Mouse (Mus musculus): Measurements from ENCODE around the gene Zc3h14. TPM values are rescaled to one million over a fixed set of nuclear protein-coding genes. Genes with fewer than 3 reads are reported as not detected.
A peak's percentile ranks its signal among the peaks of the same experiment; 100 is the strongest.

The Zc3h14 gene
- polyA plus RNA-seq, 1 experiment from 2014 or later, result 95.9 TPM

DNA sequence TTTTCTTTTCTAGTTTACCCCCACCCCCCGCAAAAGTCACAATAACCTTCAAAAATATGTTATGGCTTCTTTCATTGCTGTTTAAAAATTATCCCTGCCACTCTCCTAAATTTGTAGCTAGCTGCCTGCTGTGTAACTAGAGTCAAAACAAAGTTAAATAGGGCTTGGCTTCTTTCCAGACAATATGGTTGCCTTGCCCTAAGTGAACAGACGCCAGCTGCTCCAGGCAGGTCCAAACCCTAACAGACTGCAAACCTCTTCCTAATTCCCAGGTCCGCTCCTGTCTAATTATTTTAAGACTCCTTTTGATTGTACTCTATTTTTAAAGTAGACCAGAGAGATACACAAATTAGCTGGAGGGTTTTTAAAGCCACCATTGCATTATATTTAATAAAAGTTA lies 26.1 kb upstream of the Zc3h14 start:
- peak; percentile 58; the same call in 1 of the 2 replicates for ATAC-seq (replicated peaks; ENCODE audit: extremely low read depth, insufficient read depth, low FRiP score)
- H3K4me1 ChIP-seq (ENCODE audit: control insufficient read depth, insufficient read depth, low read length), result peaks cover 16% of the 10 kb centered on the region
- H3K4me2 ChIP-seq (ENCODE audit: low read depth, low read length), result no peak overlapping the region
- H3K36me3 ChIP-seq (ENCODE audit: control insufficient read depth, insufficient read depth), result no peaks in the 10 kb centered on the region
- no peak overlapping the region for H3K4me3 ChIP-seq (ENCODE audit: low read length)
- 0 out of 2 replicates have a peak overlapping the region, but pooled peaks have one; percentile 5 for H3K9ac ChIP-seq (ENCODE audit: low read length)
- H3K27ac ChIP-seq (ENCODE audit: low read length), result peak overlapping the region; percentile 64
- 37% methylated on average over 3 of the region's 3 CpGs for WGBS
- no peaks in the 10 kb centered on the region; the same call in 1 of the 2 replicates for H3K9me3 ChIP-seq (replicated peaks; ENCODE audit: control insufficient read depth, low read length)
- H3K27me3 ChIP-seq (ENCODE audit: control insufficient read depth, insufficient read depth, low read length), result no peaks in the 10 kb centered on the region

DNA sequence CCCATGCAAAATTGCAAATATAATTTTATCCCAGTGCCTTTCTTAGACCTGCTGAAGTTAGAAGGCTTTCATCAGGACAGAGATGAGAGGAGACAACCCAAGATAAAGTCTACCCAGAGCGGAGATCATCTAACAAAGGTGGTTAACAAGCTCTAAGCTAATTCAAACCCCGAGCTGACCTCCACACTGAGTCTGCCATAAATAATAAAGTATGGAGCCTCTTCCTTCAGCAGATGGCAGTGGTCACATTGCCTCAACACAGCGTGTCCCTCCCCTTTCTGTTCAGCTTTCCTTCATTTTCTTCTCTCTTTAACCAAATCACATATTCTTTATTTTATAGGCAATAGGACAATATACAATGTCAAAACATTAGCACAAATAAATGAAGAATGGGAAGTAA lies 25.7 kb upstream of the Zc3h14 start:
- no peak overlapping the region for H3K4me2 ChIP-seq (ENCODE audit: low read depth, low read length)
- 70% methylated on average over 3 of the region's 3 CpGs for WGBS
- peaks cover 15% of the 10 kb centered on the region for H3K4me1 ChIP-seq (ENCODE audit: control insufficient read depth, insufficient read depth, low read length)
- H3K9me3 ChIP-seq (replicated peaks; ENCODE audit: control insufficient read depth, low read length), result no peaks in the 10 kb centered on the region; the same call in 1 of the 2 replicates
- no peaks in the 10 kb centered on the region for H3K36me3 ChIP-seq (ENCODE audit: control insufficient read depth, insufficient read depth)
- no peaks in the 10 kb centered on the region for H3K27me3 ChIP-seq (ENCODE audit: control insufficient read depth, insufficient read depth, low read length)
- H3K9ac ChIP-seq (ENCODE audit: low read length), result 0 out of 2 replicates have a peak overlapping the region, but pooled peaks have one; percentile 5
- H3K27ac ChIP-seq (ENCODE audit: low read length), result peak overlapping the region; percentile 57
- no peak overlapping the region for H3K4me3 ChIP-seq (ENCODE audit: low read length)
- no peak for ATAC-seq (replicated peaks; ENCODE audit: extremely low read depth, insufficient read depth, low FRiP score)

DNA sequence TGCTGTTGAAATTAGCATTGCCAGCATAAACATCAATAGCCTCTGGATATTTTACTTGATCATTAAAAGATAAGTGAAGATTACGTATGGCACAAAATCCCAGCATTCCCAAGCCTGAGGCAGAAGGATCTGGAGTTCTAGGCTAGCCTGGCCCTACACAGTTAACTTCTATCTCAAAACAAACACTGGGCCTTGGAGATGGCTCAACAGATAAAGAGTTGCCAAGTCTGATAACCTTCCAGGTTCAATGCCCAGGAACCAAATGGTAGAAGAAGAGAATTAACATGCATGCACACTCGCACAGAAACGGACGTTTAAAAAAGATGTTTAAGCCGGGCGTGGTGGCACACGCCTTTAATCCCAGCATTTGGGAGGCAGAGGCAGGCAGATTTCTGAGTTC lies 22.5 kb upstream of the Zc3h14 start:
- Histone ChIP-seq H3K36me3 (ENCODE audit: control insufficient read depth, insufficient read depth) (no peaks in the 10 kb centered on the region), H3K9me3 (replicated peaks; ENCODE audit: control insufficient read depth, low read length) (no peaks in the 10 kb centered on the region; the same call in 1 of the 2 replicates)

DNA sequence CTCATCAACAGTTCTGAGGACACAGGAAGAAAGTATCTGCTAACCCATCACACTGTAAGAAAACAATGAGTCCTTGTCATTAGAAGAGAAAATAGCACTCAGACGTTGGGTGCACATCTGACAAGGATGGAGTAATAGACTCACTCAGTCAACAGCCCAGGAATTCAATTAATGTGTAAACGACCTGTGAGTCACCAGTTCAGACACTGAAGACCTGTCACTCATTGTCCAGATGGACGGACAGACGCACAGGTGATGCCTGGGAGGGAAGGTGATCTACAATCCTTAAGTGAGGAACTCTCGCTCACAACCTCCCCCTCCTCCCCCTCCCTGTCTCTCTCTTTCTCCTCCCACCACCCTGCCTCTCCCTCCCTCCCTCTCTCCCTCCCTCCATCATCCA lies 21.8 kb upstream of the Zc3h14 start:
- no peak for ATAC-seq (replicated peaks; ENCODE audit: extremely low read depth, insufficient read depth, low FRiP score)
- H3K4me3 ChIP-seq (ENCODE audit: low read length), result no peak overlapping the region
- no peak overlapping the region for H3K27ac ChIP-seq (ENCODE audit: low read length)
- H3K4me2 ChIP-seq (ENCODE audit: low read depth, low read length), result no peak overlapping the region
- H3K4me1 ChIP-seq (ENCODE audit: control insufficient read depth, insufficient read depth, low read length), result peaks cover 13% of the 10 kb centered on the region
- no peaks in the 10 kb centered on the region for H3K36me3 ChIP-seq (ENCODE audit: control insufficient read depth, insufficient read depth)
- no peaks in the 10 kb centered on the region; the same call in 1 of the 2 replicates for H3K9me3 ChIP-seq (replicated peaks; ENCODE audit: control insufficient read depth, low read length)
- H3K27me3 ChIP-seq (ENCODE audit: control insufficient read depth, insufficient read depth, low read length), result no peaks in the 10 kb centered on the region
- H3K9ac ChIP-seq (ENCODE audit: low read length), result no peak overlapping the region
- 65% methylated on average over 5 of the region's 5 CpGs for WGBS

More for the DNA sequence above, 22.5 kb upstream of the Zc3h14 start:
- Histone ChIP-seq H3K4me3 (ENCODE audit: low read length) (no peak overlapping the region), H3K4me1 (ENCODE audit: control insufficient read depth, insufficient read depth, low read length) (peaks cover 15% of the 10 kb centered on the region), H3K27me3 (ENCODE audit: control insufficient read depth, insufficient read depth, low read length) (no peaks in the 10 kb centered on the region), H3K9ac (ENCODE audit: low read length) (no peak overlapping the region), H3K4me2 (ENCODE audit: low read depth, low read length) (no peak overlapping the region), H3K27ac (ENCODE audit: low read length) (no peak overlapping the region)
- 93% methylated on average over 7 of the region's 7 CpGs for WGBS
- no peak for ATAC-seq (replicated peaks; ENCODE audit: extremely low read depth, insufficient read depth, low FRiP score)

DNA sequence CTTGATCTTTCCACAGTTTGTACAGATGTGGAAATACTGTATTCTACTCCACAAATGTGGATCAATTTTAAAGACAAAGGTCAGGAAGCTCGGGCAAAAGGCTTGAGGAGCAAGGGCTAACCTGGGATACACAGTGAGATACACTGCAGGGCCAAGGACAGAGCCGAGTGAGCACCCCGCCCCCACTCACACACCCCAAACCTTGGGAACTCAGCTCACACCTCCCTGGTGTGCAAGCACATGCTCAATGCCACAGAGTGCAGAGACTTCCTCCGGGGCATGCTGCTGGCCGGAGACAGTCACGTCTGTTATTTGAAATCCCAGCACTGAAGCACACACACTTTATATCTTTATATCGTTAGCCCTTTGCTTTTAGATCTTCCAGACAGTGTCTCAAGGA lies 20.7 kb upstream of the Zc3h14 start:
- Histone ChIP-seq H3K4me2 (ENCODE audit: low read depth, low read length) (no peak overlapping the region), H3K9ac (ENCODE audit: low read length) (no peak overlapping the region), H3K9me3 (replicated peaks; ENCODE audit: control insufficient read depth, low read length) (no peaks in the 10 kb centered on the region; the same call in 1 of the 2 replicates), H3K36me3 (ENCODE audit: control insufficient read depth, insufficient read depth) (peaks cover 1% of the 10 kb centered on the region; the same call in 1 of the 2 replicates), H3K27me3 (ENCODE audit: control insufficient read depth, insufficient read depth, low read length) (no peaks in the 10 kb centered on the region), H3K27ac (ENCODE audit: low read length) (no peak overlapping the region), H3K4me1 (ENCODE audit: control insufficient read depth, insufficient read depth, low read length) (peaks cover 4% of the 10 kb centered on the region), H3K4me3 (ENCODE audit: low read length) (no peak overlapping the region)
- 79% methylated on average over 7 of the region's 7 CpGs for WGBS
- no peak for ATAC-seq (replicated peaks; ENCODE audit: extremely low read depth, insufficient read depth, low FRiP score)

DNA sequence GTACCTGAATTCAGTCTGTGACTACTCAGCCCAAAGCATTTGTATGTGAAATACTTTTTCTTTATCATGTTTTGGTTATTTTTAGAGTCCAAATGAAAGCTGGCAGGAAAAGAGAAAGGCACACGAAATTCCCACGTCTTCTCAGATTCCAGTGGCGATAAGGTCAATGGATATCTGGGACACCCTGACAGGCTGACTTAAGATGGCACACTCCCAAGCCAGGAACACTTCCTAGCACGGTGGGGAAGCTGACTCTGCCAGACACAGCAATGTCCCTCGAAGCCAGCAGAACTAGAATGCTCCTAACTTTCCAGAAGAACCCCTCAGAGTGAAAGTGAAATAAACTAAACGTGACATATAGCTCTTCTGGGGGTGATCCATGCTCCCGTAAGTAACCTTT lies 19.6 kb upstream of the Zc3h14 start:
- H3K9ac ChIP-seq (ENCODE audit: low read length), result no peak overlapping the region
- H3K4me1 ChIP-seq (ENCODE audit: control insufficient read depth, insufficient read depth, low read length), result peaks cover 3% of the 10 kb centered on the region; the same call in 1 of the 2 replicates
- H3K27me3 ChIP-seq (ENCODE audit: control insufficient read depth, insufficient read depth, low read length), result no peaks in the 10 kb centered on the region
- H3K27ac ChIP-seq (ENCODE audit: low read length), result no peak overlapping the region
- no peak overlapping the region for H3K4me3 ChIP-seq (ENCODE audit: low read length)
- no peak overlapping the region for H3K4me2 ChIP-seq (ENCODE audit: low read depth, low read length)
- H3K9me3 ChIP-seq (replicated peaks; ENCODE audit: control insufficient read depth, low read length), result no peaks in the 10 kb centered on the region; the same call in 1 of the 2 replicates
- 48% methylated on average over 7 of the region's 7 CpGs for WGBS
- ATAC-seq (replicated peaks; ENCODE audit: extremely low read depth, insufficient read depth, low FRiP score), result no peak
- H3K36me3 ChIP-seq (ENCODE audit: control insufficient read depth, insufficient read depth), result peaks cover 3% of the 10 kb centered on the region; the same call in 1 of the 2 replicates

DNA sequence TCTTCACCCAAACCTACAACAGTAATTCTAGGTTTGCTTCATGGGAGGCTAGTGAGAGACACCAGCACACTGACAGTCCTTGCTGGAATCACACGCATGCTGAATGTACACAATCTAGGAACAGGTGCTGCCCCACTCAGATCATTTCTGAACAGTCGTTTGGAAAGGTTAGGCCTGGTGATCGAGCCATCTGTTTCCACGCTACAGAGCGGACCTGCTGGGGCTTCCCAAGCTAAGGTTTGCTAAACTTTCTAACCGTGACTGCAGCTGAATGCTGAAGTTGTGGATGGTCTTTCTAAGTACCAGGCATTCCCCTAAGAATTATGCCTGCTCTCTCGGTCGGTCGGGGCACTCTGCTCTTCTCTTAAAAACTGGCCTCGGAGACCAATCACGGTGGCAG lies 16.1 kb upstream of the Zc3h14 start:
- H3K36me3 ChIP-seq (ENCODE audit: control insufficient read depth, insufficient read depth), result peaks cover 3% of the 10 kb centered on the region; the same call in 1 of the 2 replicates
- ATAC-seq (replicated peaks; ENCODE audit: extremely low read depth, insufficient read depth, low FRiP score), result no peak
- H3K9ac ChIP-seq (ENCODE audit: low read length), result no peak overlapping the region
- H3K4me2 ChIP-seq (ENCODE audit: low read depth, low read length), result no peak overlapping the region
- no peaks in the 10 kb centered on the region for H3K9me3 ChIP-seq (replicated peaks; ENCODE audit: control insufficient read depth, low read length)
- H3K4me3 ChIP-seq (ENCODE audit: low read length), result no peak overlapping the region
- H3K27ac ChIP-seq (ENCODE audit: low read length), result no peak overlapping the region
- peaks cover 19% of the 10 kb centered on the region for H3K4me1 ChIP-seq (ENCODE audit: control insufficient read depth, insufficient read depth, low read length)
- WGBS, result 85% methylated on average over 11 of the region's 11 CpGs
- no peaks in the 10 kb centered on the region for H3K27me3 ChIP-seq (ENCODE audit: control insufficient read depth, insufficient read depth, low read length)

DNA sequence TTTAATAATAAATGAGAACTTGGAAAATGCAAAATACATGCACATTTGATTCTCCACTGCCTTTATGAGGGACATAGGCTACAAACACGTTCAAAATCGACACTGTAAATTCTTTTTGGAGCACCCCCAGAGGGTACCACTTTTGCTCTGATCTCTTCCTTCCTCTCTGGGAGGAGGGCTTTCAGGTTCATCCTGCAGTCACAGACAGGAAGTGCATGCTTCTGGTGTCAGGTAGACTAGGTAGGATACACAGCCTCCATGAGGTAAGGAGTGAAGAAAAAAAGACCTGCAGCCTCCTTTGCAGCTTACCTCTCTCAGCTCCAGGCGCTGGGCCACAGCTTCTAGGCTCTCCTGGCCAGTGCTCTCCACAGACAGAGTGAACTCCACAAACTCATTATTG lies 13.6 kb upstream of the Zc3h14 start:
- no peak for ATAC-seq (replicated peaks; ENCODE audit: extremely low read depth, insufficient read depth, low FRiP score)
- Histone ChIP-seq H3K9ac (ENCODE audit: low read length) (no peak overlapping the region), H3K27ac (ENCODE audit: low read length) (no peak overlapping the region), H3K4me2 (ENCODE audit: low read depth, low read length) (peak overlapping the region; percentile 79), H3K9me3 (replicated peaks; ENCODE audit: control insufficient read depth, low read length) (no peaks in the 10 kb centered on the region), H3K4me1 (ENCODE audit: control insufficient read depth, insufficient read depth, low read length) (peaks cover 22% of the 10 kb centered on the region), H3K4me3 (ENCODE audit: low read length) (peak overlapping the region; percentile 89), H3K27me3 (ENCODE audit: control insufficient read depth, insufficient read depth, low read length) (no peaks in the 10 kb centered on the region), H3K36me3 (ENCODE audit: control insufficient read depth, insufficient read depth) (peaks cover 3% of the 10 kb centered on the region; the same call in 1 of the 2 replicates)
- WGBS, result 69% methylated on average over 3 of the region's 3 CpGs

DNA sequence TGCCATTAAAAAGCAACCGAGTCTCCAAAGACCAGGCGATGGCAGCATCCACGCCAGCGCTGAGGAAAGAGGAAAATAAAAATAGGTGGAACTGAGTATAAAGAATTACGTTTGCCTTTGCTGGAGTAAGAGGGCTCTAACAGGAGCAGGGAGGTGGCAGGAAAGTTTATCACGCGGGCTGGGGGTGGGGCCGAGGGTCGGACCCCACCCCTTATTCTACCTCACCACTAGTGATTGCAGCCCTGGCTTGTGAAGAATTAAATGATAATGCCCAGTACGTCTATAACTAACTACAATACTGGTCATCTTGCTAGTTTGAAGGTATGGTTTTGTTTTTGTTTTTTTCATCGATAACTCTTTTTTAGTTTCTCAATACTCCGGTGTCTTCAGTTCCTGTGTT lies 13.0 kb upstream of the Zc3h14 start:
- 14% methylated on average over 12 of the region's 12 CpGs for WGBS
- Histone ChIP-seq H3K9me3 (replicated peaks; ENCODE audit: control insufficient read depth, low read length) (no peaks in the 10 kb centered on the region), H3K4me2 (ENCODE audit: low read depth, low read length) (peak overlapping the region; percentile 79)

More for the DNA sequence above, 13.0 kb upstream of the Zc3h14 start:
- Histone ChIP-seq H3K4me3 (ENCODE audit: low read length) (peak overlapping the region; percentile 89), H3K9ac (ENCODE audit: low read length) (peak overlapping the region; percentile 79; the same call in 1 of the 2 replicates), H3K27me3 (ENCODE audit: control insufficient read depth, insufficient read depth, low read length) (no peaks in the 10 kb centered on the region), H3K36me3 (ENCODE audit: control insufficient read depth, insufficient read depth) (peaks cover 3% of the 10 kb centered on the region; the same call in 1 of the 2 replicates), H3K4me1 (ENCODE audit: control insufficient read depth, insufficient read depth, low read length) (peaks cover 23% of the 10 kb centered on the region), H3K27ac (ENCODE audit: low read length) (no peak overlapping the region)
- ATAC-seq (replicated peaks; ENCODE audit: extremely low read depth, insufficient read depth, low FRiP score), result no peak

Data from heart, embryonic 16.5 days (tissue).